Mouse (Mus musculus) adrenal gland, postnatal 10 days (tissue): ENCODE results near the gene Pdcd4. TPM values are rescaled to one million over a fixed set of nuclear protein-coding genes. Genes with fewer than 3 reads are reported as not detected.

Source experiments
- DNase-seq: peaks from one replicate; pipeline ENCODE4 v3.0.0; 2021; ENCODE audit warnings: mixed read lengths
- total RNA-seq, 2 experiments: library from RNA; stranded (reverse); gene quantifications; 2 replicates each; pipeline ENCODE4 v1.2.3; 2021

The Pdcd4 gene
- total RNA-seq, 2 experiments from 2014 or later: 92.2 to 104 TPM

- DNase-seq: no peak
These were observed 20.5 kb upstream of the Pdcd4 start for GRCm38 (mm10) chr19:53871502-53871901.

GRCm38 (mm10) chr19:53872994-53873713, 18.9 kb upstream of the Pdcd4 start:
- DNase-seq: no peak

DNA sequence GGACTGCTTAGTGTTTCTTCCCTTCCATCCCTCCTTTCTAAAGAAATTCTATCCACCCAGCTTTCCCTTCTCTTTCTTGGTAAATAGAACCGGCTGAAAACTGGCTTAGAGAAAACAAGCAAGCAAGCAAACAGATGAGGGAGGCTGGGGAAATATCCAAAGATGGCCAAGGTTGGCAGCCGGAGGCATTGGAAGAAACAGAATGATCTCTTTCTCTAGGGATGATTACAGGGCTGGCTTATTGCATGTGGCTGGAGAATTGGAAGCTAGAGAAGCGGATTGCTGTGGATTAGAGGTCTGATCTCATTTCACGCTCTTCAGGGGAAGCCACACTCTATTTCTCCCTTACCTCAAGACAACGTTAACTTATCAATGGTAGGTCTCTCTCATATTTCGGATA, 16.8 kb upstream of the Pdcd4 start:
- DNase-seq: no peak

DNA sequence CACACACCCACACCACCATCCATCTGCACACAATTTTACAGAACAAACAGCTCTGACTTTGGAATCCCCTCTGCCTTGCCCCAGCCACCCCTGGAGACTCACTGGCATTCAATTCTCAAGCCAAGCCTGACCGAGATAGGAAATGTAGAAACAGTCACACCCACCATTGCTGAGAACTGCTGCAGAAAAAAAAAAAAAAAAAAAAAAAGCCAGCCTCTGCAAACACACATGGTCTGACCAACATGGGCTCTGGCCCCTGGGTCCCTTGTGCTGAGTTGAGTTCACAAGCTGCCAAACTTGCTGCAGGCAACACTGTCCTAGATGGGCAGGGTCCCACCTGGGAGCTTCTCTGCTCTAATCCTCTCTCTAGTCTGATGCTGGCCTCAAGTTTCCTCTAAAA, 14.3 kb upstream of the Pdcd4 start:
- no peak for DNase-seq

- DNase-seq: no peak
These were observed 11.6 kb upstream of the Pdcd4 start for GRCm38 (mm10) chr19:53880460-53880859.

DNA sequence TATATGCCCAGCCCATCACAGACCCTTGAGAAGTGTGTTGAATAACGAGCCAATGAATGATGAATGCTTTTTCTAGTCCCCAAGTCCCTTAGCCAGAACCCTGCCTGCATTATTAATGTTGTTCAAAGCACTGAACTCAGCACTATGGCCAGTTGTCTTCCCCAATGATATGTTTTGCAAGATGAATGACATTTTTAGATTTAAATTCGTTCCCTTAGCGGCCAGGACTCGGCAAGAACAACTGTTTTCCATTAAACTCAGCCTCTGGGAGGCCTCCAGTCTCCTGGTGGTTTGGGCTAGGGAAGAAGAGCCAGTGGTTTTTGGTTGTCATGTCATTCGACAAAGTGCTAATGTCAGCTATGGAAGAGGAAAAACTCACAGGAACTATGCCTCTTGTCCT, 10.2 kb upstream of the Pdcd4 start:
- DNase-seq: no peak

DNA sequence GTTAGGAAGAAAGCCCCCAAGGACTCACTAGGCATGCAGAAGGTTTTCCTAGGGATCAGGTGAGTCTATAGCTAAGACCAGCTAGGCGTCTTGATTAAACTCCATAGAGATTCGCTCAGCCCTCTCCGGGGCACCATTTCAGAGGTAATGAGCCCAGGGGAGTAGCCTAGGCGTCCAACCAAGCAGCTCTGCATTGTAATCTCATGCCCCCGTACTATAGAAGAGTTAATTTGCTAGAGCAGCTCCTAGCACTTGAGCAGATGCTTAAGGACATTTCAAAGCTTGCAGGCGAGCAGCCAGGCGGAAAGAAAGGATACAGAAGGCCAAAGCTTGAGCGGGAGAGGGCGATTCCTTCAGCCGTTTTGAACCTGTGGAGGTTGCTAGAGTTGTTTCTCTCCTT, 6.6 kb upstream of the Pdcd4 start:
- no peak for DNase-seq

GRCm38 (mm10) chr19:53886576-53887370, 5.3 kb upstream of the Pdcd4 start:
- DNase-seq: no peak

- DNase-seq: no peak
These were observed 4.2 kb upstream of the Pdcd4 start for GRCm38 (mm10) chr19:53887822-53888221.

DNA sequence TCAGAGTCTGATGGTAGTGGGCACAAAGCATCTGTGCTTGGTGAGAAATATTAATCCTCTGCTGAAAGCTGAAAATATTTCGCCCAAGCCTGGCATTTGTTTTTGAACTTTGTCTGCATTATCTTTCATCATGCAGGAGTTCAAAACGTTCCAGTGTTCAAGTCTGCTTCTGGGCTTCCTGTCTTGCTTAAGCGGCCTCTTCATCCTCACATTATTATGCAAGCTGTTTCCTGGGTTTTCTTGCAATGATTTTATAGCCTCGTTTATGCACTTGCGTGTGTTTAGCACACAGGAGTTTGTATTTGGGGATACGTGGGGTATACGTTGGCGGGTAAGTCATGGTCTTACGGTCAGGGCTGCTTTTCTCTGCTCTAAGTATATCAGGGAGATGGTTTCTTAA, 3.7 kb upstream of the Pdcd4 start:
- no peak for DNase-seq

DNA sequence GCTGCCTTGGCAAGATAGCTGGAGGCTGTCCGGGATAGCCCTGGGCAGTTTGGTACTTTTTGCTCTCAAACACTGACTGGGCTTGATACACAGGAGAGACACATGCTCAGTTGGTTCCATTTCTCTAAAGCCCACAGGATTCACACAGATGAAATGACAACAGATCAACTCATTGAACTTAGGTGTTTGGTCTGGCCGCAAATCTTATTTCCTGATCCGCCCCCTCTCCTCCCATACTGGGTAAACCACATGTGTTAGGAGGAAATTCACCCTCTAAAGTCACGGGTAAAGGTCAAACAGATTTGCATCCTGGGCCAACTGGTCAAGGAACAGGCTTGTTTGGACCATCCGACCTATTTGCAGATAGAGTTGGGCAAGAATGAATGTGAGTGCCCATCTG, 2.5 kb upstream of the Pdcd4 start:
- DNase-seq: no peak

DNA sequence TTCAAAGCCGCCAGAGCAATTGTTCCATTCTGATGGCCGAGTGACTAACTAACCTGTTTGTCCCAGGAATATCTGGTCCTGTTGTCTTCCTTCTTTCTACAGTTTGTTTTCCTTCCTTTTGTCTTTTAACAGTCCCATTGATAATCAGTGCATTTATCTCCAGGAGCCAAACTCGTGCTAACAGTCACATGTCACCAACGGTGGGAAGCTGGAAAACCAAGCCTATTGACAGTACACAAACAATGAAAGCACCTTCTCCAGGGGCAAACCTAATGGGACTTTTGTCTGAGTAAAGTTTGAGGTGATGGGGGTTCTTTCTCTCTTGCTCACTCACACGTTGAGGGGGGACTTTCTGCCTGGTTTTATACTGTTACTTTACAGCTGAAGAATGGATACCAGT, 1.8 kb upstream of the Pdcd4 start:
- DNase-seq: no peak

- no peak for DNase-seq
These were observed 1.2 kb upstream of the Pdcd4 start for GRCm38 (mm10) chr19:53890781-53891251.

- DNase-seq: no peak
These were observed 462 bp upstream of the Pdcd4 start for GRCm38 (mm10) chr19:53891569-53891968.

DNA sequence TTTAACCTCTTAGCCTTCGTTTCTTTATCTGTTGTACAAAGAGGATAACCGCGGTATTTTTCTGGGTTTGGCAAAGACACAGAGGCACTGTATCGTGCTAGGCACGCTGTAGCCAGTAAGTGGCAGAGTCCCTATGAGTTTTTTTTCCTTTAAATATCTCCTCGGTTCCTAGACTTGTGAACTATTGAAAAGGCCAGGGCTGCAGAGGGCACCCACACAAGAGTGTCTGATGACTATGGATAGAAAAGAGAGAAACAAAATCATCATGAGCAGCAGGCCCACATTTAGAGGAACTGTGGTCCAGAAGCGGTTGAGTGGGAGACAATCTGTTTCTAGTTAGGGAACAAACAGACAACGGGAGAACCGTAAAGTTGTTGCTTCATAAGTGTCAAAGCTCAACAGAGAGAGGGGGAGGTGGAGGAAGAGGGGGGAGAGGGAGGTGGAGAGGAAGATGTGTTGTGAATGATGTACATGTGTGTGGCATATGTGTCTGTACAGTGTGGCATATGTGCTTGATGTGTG, 868 bp downstream of the Pdcd4 start:
- no peak for DNase-seq

GRCm38 (mm10) chr19:53893711-53894171, 1.7 kb downstream of the Pdcd4 start:
- DNase-seq: peak; percentile 24

DNA sequence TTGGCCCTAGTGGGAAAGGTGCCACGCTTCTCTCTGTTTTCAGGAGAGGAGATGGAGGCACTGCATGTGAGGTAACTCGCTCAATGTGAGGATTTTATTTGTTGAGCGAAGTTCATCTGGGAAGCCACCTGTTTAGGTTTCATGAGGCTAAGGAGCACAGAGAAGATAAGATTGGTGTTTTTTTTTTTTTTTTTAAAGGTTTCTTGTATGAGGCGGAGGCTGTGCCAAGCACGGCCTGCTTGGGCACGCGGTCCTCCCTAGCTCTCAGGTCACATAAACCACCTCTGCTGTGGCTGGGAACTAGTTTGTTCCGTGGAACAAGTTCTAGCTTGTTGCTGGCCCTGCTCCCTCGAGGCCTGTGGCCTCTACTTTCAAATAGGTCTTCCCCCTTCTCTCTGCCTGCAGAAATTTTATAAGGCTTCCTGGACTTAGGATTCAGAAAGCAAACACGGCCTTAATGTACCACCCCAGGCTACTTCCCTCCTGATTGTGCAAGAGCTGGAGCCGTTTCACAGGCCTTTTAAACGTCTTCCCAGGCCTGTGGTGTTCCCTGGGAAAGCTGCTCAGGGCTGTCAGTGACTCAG, 2.6 kb downstream of the Pdcd4 start:
- DNase-seq: no peak

GRCm38 (mm10) chr19:53898046-53898445, 6.0 kb downstream of the Pdcd4 start:
- peak; percentile 33 for DNase-seq

- DNase-seq: no peak
These were observed 6.5 kb downstream of the Pdcd4 start for GRCm38 (mm10) chr19:53898498-53898897.

- no peak for DNase-seq
These were observed 7.2 kb downstream of the Pdcd4 start for GRCm38 (mm10) chr19:53898970-53899900.

DNA sequence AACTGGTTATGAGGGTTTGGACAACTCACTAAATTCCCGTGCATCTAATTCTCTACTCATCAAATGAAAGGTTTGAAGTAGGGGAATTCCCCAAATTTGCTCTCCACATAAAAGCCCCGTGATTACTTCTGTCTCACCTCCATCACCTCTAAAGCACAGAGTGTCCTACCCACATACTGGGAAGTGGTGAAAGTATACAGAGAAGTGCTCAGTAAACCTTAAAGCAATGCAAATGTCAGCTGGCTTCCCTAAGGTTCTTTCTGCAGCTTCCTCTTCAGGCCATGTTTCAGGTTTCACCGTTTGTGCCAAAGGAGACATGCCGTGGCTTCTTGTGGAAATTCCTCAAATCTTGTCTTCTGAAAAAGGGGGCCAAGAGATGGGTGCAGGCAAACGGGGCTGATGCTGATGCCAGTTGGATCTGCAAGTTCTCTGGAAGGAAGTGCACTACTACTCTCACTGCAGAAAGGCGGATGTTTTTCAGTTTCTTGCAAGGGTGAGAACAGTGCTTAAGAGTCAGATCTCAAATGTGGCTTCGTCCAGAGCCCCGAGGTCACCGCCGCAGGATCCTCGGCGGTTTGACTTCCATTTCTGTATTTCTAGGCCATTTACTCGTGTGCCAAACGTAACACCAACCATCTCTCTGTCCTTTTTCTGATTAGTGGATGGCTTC, 8.0 kb downstream of the Pdcd4 start:
- DNase-seq: no peak
